Mouse (Mus musculus) limb, embryonic 11.5 days (tissue): ENCODE data around the gene Btnl10. TPM values are rescaled to one million over a fixed set of nuclear protein-coding genes. Genes with fewer than 3 reads are reported as not detected.
"Not testable (repeated sequence)": the region's sequence is repeated elsewhere in the genome, so short reads cannot be mapped to it uniquely, and the experiment has no call there.

Experiments
- ATAC-seq: fragments of 200-750 bp; cut with Nextera tagmentation; 2 replicates; pipeline ENCODE4 v1.8.0; 2017; ENCODE audit warnings: low read depth; ENCODE audit not compliant: insufficient number of reproducible peaks, low FRiP score, low TSS enrichment
- DNase-seq: peaks from one replicate; pipeline ENCODE4 v3.0.0-alpha.2; 2015; ENCODE audit warnings: low spot score
- H3K27ac ChIP-seq: fragments of 300-500 bp; sonication (generic); replicated peaks from 2 replicates; pipeline ENCODE4 v1.5.1; 2014; ENCODE audit warnings: low read depth, mild to moderate bottlenecking, low read length
- H3K27me3 ChIP-seq: fragments of 300-500 bp; sonication (generic); 2 replicates; pipeline ENCODE4 v1.6.1; 2014; ENCODE audit warnings: mild to moderate bottlenecking, low read length, mixed read lengths; ENCODE audit not compliant: control insufficient read depth, insufficient read depth
- H3K36me3 ChIP-seq: fragments of 300-500 bp; sonication (generic); 2 replicates; pipeline ENCODE4 v1.6.1; 2014; ENCODE audit warnings: mild to moderate bottlenecking, low read length, moderate library complexity, mixed read lengths; ENCODE audit not compliant: control insufficient read depth, insufficient read depth
- H3K4me1 ChIP-seq: fragments of 300-500 bp; sonication (generic); 2 replicates; pipeline ENCODE4 v1.6.1; 2014; ENCODE audit warnings: low read length, mixed read lengths; ENCODE audit not compliant: control insufficient read depth, insufficient read depth
- H3K4me2 ChIP-seq: fragments of 300-500 bp; sonication (generic); 2 replicates; pipeline ENCODE4 v1.6.1; 2014; ENCODE audit warnings: low read depth, mild to moderate bottlenecking, moderate library complexity; ENCODE audit not compliant: severe bottlenecking
- H3K4me3 ChIP-seq: fragments of 300-500 bp; sonication (generic); 2 replicates; pipeline ENCODE4 v1.5.1; 2014; ENCODE audit warnings: low read depth, low read length
- H3K9ac ChIP-seq: fragments of 300-500 bp; sonication (generic); 2 replicates; pipeline ENCODE4 v1.6.1; 2014; ENCODE audit warnings: mild to moderate bottlenecking, low read length
- H3K9me3 ChIP-seq: fragments of 300-500 bp; sonication (generic); 2 replicates; pipeline ENCODE4 v1.6.1; 2016; ENCODE audit warnings: low read length; ENCODE audit not compliant: control insufficient read depth
- WGBS: fragments of 180-500 bp; shearing (Covaris S2); extraction: QIAGEN DNeasy Blood & Tissue Kit; methylation state at CpG from one replicate; pipeline ENCODE4 v1.1.7; 2014; 5-methylcytosine and 5-hydroxymethylcytosine counted together
- polyA plus RNA-seq: library from polyadenylated mRNA; unstranded; fragments of >200 nt; fragmentation: Nextera tagmentation; extraction: Ambion mirVana; gene quantifications from 2 replicates; pipeline ENCODE4 v1.2.1, GENCODE M21; 2014

The Btnl10 gene
- polyA plus RNA-seq, 1 experiment from 2014 or later = not detected

DNA sequence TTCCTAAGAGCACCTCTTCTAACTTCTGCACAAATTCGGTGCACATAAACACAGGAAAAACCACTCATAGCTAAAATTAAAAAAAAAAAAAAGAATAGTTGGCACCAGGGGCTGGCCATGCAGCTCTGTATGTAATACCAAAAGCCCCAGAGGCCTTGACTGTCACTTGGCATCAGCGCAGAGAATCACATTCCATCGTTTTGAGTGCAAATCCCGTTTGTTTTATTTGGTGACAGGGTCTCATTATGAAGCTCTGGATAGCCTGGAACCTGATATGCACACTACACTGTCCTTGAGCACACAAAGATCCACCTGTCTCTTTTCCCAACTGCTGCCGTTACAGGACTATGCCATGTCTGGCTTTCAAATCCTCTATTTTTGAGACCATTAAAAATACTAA lies 33.5 kb downstream of the Btnl10 start:
- Histone ChIP-seq H3K27ac (no peak overlapping the region), H3K27me3 (peaks cover 25% of the 10 kb centered on the region), H3K9ac (no peak overlapping the region)

DNA sequence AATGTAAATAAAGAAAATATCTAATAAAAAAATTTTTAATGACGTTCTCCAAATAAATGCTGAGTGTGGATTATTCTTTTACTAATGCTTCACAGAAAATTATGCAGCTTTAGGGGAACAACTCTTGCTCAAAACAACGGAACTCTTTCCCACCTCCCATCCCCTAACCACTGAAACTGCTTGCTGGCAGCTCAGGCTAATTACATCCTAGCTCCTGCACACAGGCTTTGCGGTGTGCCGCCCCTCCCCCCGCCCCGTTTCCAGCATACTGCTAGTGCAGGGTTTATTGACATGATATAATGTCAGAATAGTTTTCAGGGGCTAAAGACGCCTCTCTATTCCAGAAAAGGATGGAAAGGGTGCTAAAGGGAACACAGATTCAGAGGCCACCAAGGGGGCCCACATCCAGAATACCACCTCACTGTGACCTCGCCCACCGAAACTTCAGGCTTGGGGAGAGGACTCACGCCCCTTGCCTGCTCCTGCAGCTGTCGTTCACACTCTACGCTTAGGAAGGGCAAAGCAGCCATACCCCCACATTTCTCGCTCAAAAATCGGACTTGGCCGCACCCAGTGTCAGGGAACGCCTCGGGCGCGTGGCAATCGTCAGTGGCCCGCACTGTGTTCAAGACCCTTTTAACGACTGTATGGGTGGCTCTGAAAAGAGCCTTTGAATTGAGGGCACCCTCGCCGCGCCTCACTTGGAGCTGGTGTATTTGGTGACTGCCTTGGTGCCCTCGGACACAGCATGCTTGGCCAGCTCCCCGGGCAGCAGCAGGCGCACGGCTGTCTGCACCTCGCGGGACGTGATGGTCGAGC lies 35.9 kb downstream of the Btnl10 start:
- Histone ChIP-seq H3K9me3 (no peaks in the 10 kb centered on the region), H3K27ac (peak overlapping the region; percentile 55; the same call in 1 of the 2 replicates), H3K9ac (peak overlapping the region; percentile 59), H3K4me1 (peaks cover 18% of the 10 kb centered on the region; the same call in 1 of the 2 replicates), H3K27me3 (peaks cover 18% of the 10 kb centered on the region), H3K36me3 (no peaks in the 10 kb centered on the region; the same call in 1 of the 2 replicates), H3K4me3 (peak overlapping the region; percentile 82), H3K4me2 (peak overlapping the region; percentile 89)
- ATAC-seq (no peak), DNase-seq (peak; percentile 57)
- WGBS = 2% methylated on average over 33 of the region's 33 CpGs

More for the DNA sequence above, 33.5 kb downstream of the Btnl10 start:
- no peak for ATAC-seq
- Histone ChIP-seq H3K36me3 (no peaks in the 10 kb centered on the region), H3K4me1 (peaks cover 10% of the 10 kb centered on the region; the same call in 1 of the 2 replicates), H3K9me3 (no peaks in the 10 kb centered on the region), H3K4me3 (no peak overlapping the region), H3K4me2 (no peak overlapping the region)
- no peak for DNase-seq
- WGBS = 70% methylated on average over 5 of the region's 5 CpGs

GRCm38 (mm10) chr11:58954170-58954419 lies 36.4 kb downstream of the Btnl10 start:
- Histone ChIP-seq H3K27me3 (peaks cover 20% of the 10 kb centered on the region), H3K4me2 (peak overlapping the region; percentile 89), H3K4me1 (peaks cover 18% of the 10 kb centered on the region; the same call in 1 of the 2 replicates), H3K9ac (peak overlapping the region; percentile 59), H3K27ac (peak overlapping the region; percentile 55; the same call in 1 of the 2 replicates), H3K4me3 (peak overlapping the region; percentile 82)
- not testable (repeated sequence) for H3K9me3 ChIP-seq, ATAC-seq, H3K36me3 ChIP-seq, DNase-seq
- WGBS = under 1% methylated on average over 17 of the region's 17 CpGs

- peak within 1 kb of the TSS; percentile 96 for H3K27ac ChIP-seq
- H3K27me3 ChIP-seq = peaks cover 18% of the 10 kb centered on the region; the same call in 1 of the 2 replicates
- ATAC-seq (peak; percentile 91), DNase-seq (peak; percentile 85)
- no peaks in the 10 kb centered on the region; the same call in 1 of the 2 replicates for H3K36me3 ChIP-seq
- peak within 1 kb of the TSS; percentile 82 for H3K4me3 ChIP-seq
- peaks cover 18% of the 10 kb centered on the region; the same call in 1 of the 2 replicates for H3K4me1 ChIP-seq
- H3K9ac ChIP-seq = peak within 1 kb of the TSS; percentile 90
- no peaks in the 10 kb centered on the region for H3K9me3 ChIP-seq
- peak within 1 kb of the TSS; percentile 89 for H3K4me2 ChIP-seq
- under 1% methylated on average over 49 of the region's 49 CpGs for WGBS
Observed at GRCm38 (mm10) chr11:58954420-58955142, 36.9 kb downstream of the Btnl10 start, which contains the start of the genes Hist3h2a and Trim17. Hist3h2a (plus strand) TSS chr11:58954685. Trim17 (plus strand) TSS chr11:58954685.

- Histone ChIP-seq H3K36me3 (no peaks in the 10 kb centered on the region; the same call in 1 of the 2 replicates), H3K27me3 (peaks cover 15% of the 10 kb centered on the region; the same call in 1 of the 2 replicates), H3K27ac (peak overlapping the region; percentile 96), H3K4me1 (peaks cover 18% of the 10 kb centered on the region; the same call in 1 of the 2 replicates), H3K4me3 (peak overlapping the region; percentile 82), H3K4me2 (peak overlapping the region; percentile 89), H3K9ac (peak overlapping the region; percentile 90), H3K9me3 (no peaks in the 10 kb centered on the region)
- DNase-seq (peak; percentile 47), ATAC-seq (peak; percentile 18; the same call in 1 of the 2 replicates)
- WGBS = under 1% methylated on average over 20 of the region's 20 CpGs
Observed at GRCm38 (mm10) chr11:58955143-58955867, 37.6 kb downstream of the Btnl10 start.

GRCm38 (mm10) chr11:58955868-58956257 lies 38.2 kb downstream of the Btnl10 start:
- H3K4me2 ChIP-seq = peak overlapping the region; percentile 89
- H3K36me3 ChIP-seq = no peaks in the 10 kb centered on the region; the same call in 1 of the 2 replicates
- peak overlapping the region; percentile 82 for H3K4me3 ChIP-seq
- DNase-seq (no peak), ATAC-seq (no peak)
- H3K9ac ChIP-seq = peak overlapping the region; percentile 90
- H3K4me1 ChIP-seq = peaks cover 18% of the 10 kb centered on the region; the same call in 1 of the 2 replicates
- H3K27ac ChIP-seq = no peak overlapping the region; the same call in 1 of the 2 replicates
- 36% methylated on average over 8 of the region's 8 CpGs for WGBS
- peaks cover 12% of the 10 kb centered on the region; the same call in 1 of the 2 replicates for H3K27me3 ChIP-seq
- H3K9me3 ChIP-seq = no peaks in the 10 kb centered on the region

GRCm38 (mm10) chr11:58957226-58957914 lies 39.7 kb downstream of the Btnl10 start:
- Histone ChIP-seq H3K4me3 (no peak overlapping the region; the same call in 1 of the 2 replicates), H3K36me3 (no peaks in the 10 kb centered on the region; the same call in 1 of the 2 replicates), H3K27ac (no peak overlapping the region), H3K9ac (no peak overlapping the region), H3K4me1 (peaks cover 18% of the 10 kb centered on the region; the same call in 1 of the 2 replicates), H3K4me2 (no peak overlapping the region), H3K9me3 (no peaks in the 10 kb centered on the region), H3K27me3 (peaks cover 16% of the 10 kb centered on the region)
- DNase-seq = no peak
- no peak for ATAC-seq
- 86% methylated on average over 5 of the region's 5 CpGs for WGBS
